Mouse (Mus musculus) heart, postnatal 0 days (tissue): ENCODE data around the gene B3gat1. TPM values are rescaled to one million over a fixed set of nuclear protein-coding genes. Genes with fewer than 3 reads are reported as not detected.

Source experiments
- ATAC-seq: fragments of 200-750 bp; cut with Nextera tagmentation; 2 replicates; pipeline ENCODE4 v1.8.0; 2017; ENCODE audit warnings: low read depth, moderate number of reproducible peaks, moderate library complexity; ENCODE audit not compliant: insufficient read depth
- DNase-seq: peaks from one replicate; pipeline ENCODE4 v3.0.0-alpha.2; 2016; ENCODE audit warnings: low spot score
- H3K27ac ChIP-seq: fragments of 300-500 bp; sonication (generic); 2 replicates; pipeline ENCODE4 v1.5.1; 2014; ENCODE audit warnings: low read depth, mild to moderate bottlenecking
- H3K27me3 ChIP-seq: fragments of 300-500 bp; sonication (generic); 2 replicates; pipeline ENCODE4 v1.6.1; 2014; ENCODE audit warnings: low read length, mixed read lengths; ENCODE audit not compliant: control insufficient read depth, insufficient read depth
- H3K36me3 ChIP-seq: fragments of 300-500 bp; sonication (generic); replicated peaks from 2 replicates; pipeline ENCODE4 v1.6.1; 2014; ENCODE audit warnings: low read length, mixed read lengths; ENCODE audit not compliant: control insufficient read depth, insufficient read depth
- H3K4me1 ChIP-seq: fragments of 300-500 bp; sonication (generic); 2 replicates; pipeline ENCODE4 v1.6.1; 2014; ENCODE audit warnings: antibody characterized with exemption; ENCODE audit not compliant: control insufficient read depth, insufficient read depth
- H3K4me2 ChIP-seq: fragments of 300-500 bp; sonication (generic); 2 replicates; pipeline ENCODE4 v1.6.1; 2014; ENCODE audit warnings: low read depth, mild to moderate bottlenecking, low read length, moderate library complexity
- H3K4me3 ChIP-seq: fragments of 300-500 bp; sonication (generic); 2 replicates; pipeline ENCODE4 v1.5.1; 2014; ENCODE audit warnings: low read depth, low read length
- H3K9ac ChIP-seq: fragments of 300-500 bp; sonication (generic); replicated peaks from 2 replicates; pipeline ENCODE4 v1.6.1; 2014; ENCODE audit warnings: low read depth, low read length, mixed read lengths
- H3K9me3 ChIP-seq: fragments of 300-500 bp; sonication (generic); replicated peaks from 2 replicates; pipeline ENCODE4 v1.6.1; 2016; ENCODE audit warnings: low read length; ENCODE audit not compliant: control insufficient read depth
- CTCF ChIP-seq: IDR thresholded peaks from 2 replicates; pipeline ENCODE4 v1.5.1; 2016; ENCODE audit warnings: antibody characterized with exemption, control low read depth, low read depth
- EP300 ChIP-seq: IDR thresholded peaks from 2 replicates; pipeline ENCODE4 v1.6.1; 2016; ENCODE audit warnings: antibody characterized with exemption, low read depth
- WGBS: fragments of 180-500 bp; shearing (Covaris S2); extraction: QIAGEN DNeasy Blood & Tissue Kit; methylation state at CpG from one replicate; pipeline ENCODE4 v1.1.7; 2014; 5-methylcytosine and 5-hydroxymethylcytosine counted together
- polyA plus RNA-seq: library from polyadenylated mRNA; unstranded; fragments of >200 nt; fragmentation: Nextera tagmentation; extraction: Ambion mirVana; gene quantifications from 2 replicates; pipeline ENCODE4 v1.2.1, GENCODE M21; 2015
- total RNA-seq: library from RNA; depleted of rRNA; stranded (reverse); fragments of >200 nt; gene quantifications from 2 replicates; pipeline ENCODE4 v1.2.3, GENCODE M21; 2014; ENCODE audit warnings: low replicate concordance

The B3gat1 gene
- total and polyA plus RNA-seq, 2 experiments from 2014 or later: not detected

DNA sequence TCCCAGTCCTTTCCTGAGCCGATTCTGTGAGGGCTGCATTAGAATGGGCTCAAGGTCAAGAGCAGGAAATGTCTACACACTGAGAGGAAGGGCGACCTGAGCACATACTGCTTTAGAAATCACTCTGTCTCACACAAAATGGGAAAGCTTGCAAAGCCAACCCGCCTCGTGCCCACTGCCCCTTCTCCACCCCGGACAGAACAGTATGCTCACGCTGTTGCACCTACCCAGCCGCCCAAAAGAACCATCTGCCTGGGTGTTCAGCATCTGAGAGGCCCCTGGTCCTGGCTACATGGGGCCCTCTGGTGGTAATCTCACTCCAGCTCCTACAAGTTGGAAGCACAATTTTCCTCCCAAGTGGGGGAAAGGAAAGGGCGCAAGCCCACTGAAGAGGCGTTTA lies 26.6 kb downstream of the B3gat1 start:
- H3K27me3 ChIP-seq: no peaks in the 10 kb centered on the region
- no peak for DNase-seq
- 28% methylated on average over 9 of the region's 9 CpGs for WGBS
- H3K9me3 ChIP-seq: no peaks in the 10 kb centered on the region
- H3K4me2 ChIP-seq: no peak overlapping the region
- H3K27ac ChIP-seq: no peak overlapping the region
- no peak overlapping the region for H3K4me3 ChIP-seq
- TF ChIP-seq EP300: no peak
- TF ChIP-seq CTCF: peak; percentile 48
- ATAC-seq: no peak
- H3K36me3 ChIP-seq: no peaks in the 10 kb centered on the region
- no peak overlapping the region for H3K9ac ChIP-seq
- H3K4me1 ChIP-seq: no peaks in the 10 kb centered on the region

DNA sequence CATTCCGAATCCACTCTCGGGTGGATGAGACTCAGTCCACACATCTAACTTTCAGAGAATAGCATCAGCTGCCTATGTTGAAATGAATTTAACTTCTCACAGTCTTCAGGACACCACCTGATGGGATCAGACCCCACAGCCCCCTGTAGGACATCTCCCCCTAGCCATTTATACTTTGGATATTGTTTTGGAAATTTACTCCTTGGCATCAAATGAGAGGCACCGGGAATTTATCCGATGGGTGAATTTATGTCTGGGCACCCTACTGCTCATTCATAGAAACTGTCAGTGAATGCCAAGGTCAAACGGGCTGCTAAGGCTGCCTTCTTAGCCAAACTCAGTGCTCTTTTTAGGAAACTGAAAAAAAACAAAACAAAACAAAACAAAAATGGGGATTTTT lies 27.0 kb downstream of the B3gat1 start:
- WGBS: 79% methylated on average over 5 of the region's 5 CpGs
- DNase-seq (no peak), ATAC-seq (no peak)
- Histone ChIP-seq H3K27ac (no peak overlapping the region), H3K4me1 (no peaks in the 10 kb centered on the region), H3K27me3 (no peaks in the 10 kb centered on the region), H3K4me3 (no peak overlapping the region), H3K36me3 (no peaks in the 10 kb centered on the region), H3K4me2 (no peak overlapping the region), H3K9me3 (no peaks in the 10 kb centered on the region), H3K9ac (no peak overlapping the region)
- TF ChIP-seq CTCF: no peak
- TF ChIP-seq EP300: no peak

DNA sequence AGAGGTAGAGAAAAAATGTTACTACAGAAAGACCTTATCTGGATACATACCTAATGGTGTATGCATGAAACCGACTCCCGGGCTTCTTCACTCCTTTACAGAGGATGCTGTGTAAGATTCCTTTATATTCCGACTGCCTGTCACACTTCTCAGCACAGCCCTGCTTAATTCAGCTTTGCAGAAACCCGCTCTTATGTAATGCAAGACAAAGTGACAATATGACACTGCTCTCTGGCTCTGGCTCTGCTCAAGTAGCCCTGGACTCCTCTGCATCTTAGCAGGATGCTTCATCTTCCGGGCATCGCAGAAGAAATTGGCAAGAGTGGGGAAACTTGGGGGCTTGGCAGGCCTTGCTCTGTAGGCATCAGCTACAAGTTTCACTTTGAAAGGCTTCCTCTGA lies 28.9 kb downstream of the B3gat1 start:
- Histone ChIP-seq H3K4me2 (no peak overlapping the region), H3K4me1 (no peaks in the 10 kb centered on the region), H3K4me3 (no peak overlapping the region), H3K9me3 (no peaks in the 10 kb centered on the region), H3K36me3 (no peaks in the 10 kb centered on the region), H3K9ac (no peak overlapping the region), H3K27me3 (no peaks in the 10 kb centered on the region), H3K27ac (no peak overlapping the region)
- 81% methylated on average over 6 of the region's 6 CpGs for WGBS
- DNase-seq: no peak
- ATAC-seq: no peak
- TF ChIP-seq CTCF: no peak
- no peak for TF ChIP-seq EP300

DNA sequence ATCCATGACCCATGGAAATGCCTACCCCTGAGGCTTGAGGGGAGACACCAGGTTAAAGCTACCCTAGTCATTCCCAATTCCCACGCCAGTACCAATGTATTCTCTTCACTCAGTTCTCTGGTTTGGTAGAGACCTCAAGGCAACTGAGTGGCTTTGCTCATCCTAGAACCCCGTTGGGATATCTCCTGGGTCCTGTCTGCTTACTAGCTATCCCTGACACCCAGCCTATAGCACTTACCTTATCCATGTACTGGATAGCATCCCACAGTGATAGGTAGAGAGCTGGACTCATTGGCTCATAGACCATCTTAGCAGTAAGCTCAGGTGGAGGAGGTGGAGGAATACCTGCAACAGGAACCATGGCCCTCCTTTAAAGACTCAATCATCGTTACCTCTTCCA lies 34.7 kb downstream of the B3gat1 start:
- Histone ChIP-seq H3K4me1 (no peaks in the 10 kb centered on the region), H3K4me2 (no peak overlapping the region), H3K9ac (no peak overlapping the region), H3K9me3 (no peaks in the 10 kb centered on the region), H3K36me3 (no peaks in the 10 kb centered on the region), H3K27me3 (no peaks in the 10 kb centered on the region), H3K27ac (no peak overlapping the region), H3K4me3 (no peak overlapping the region)
- DNase-seq (no peak), ATAC-seq (no peak)
- TF ChIP-seq CTCF: no peak
- TF ChIP-seq EP300: no peak
- 70% methylated on average over 3 of the region's 3 CpGs for WGBS

DNA sequence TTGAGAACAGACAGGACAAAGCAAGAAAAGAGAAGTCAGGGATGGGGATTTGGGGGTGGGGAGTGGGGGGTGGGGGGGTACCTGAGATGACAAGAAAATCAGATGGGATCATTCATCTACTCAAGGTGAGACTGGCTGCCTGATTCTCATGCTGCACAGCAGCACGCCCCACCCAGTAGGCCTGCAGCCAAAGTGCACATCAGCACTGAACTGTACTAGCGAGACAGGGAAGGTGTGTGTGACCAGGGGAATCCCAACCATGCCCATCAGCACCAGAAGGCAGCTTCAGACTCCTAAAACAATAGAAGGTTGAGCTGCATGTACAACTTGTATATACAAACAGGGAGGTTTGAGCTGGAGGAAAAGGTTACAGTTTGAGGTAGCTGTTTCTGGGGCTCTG lies 42.2 kb downstream of the B3gat1 start:
- Histone ChIP-seq H3K9me3 (no peaks in the 10 kb centered on the region), H3K4me3 (no peak overlapping the region), H3K4me1 (no peaks in the 10 kb centered on the region), H3K9ac (no peak overlapping the region), H3K27ac (no peak overlapping the region), H3K36me3 (no peaks in the 10 kb centered on the region), H3K27me3 (no peaks in the 10 kb centered on the region), H3K4me2 (no peak overlapping the region)
- TF ChIP-seq CTCF (no peak), EP300 (no peak)
- DNase-seq: no peak
- WGBS: 65% methylated on average over 2 of the region's 2 CpGs
- ATAC-seq: no peak

DNA sequence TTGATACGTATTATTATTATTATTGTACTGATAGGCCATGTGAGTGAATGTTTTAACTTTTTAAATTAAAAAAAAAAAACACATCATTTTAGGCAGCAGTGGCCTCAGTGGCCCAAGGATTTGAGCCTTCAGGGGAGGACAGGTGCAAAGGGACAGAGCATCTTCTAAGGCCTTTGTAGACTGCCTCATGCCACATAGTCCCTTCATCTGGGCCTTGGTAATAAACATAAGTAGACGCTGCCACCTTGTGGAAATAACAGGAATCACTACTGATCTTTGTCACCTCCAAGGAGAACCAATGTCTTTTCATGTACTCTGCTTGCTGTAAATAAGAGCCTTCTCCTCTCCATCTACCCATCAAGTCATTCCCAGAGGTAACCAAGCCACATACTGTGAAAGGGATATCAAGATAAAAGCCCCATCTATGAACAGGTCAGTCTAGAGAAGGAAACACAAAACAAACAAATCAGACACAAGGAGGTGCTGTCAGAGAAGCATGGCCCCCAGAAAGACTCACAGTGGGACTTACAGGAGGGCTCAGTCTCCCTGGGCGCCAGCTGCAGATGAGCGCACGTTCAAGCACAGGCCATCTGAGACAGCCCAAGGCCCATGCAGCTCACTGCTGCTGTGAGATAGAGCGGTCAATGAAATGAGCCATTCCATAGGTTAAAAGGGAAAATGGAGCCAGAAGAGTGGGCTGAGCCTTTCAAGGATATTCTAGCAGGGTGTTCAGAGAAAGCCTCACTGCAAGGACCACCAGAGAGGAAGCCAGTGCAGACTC lies 42.8 kb downstream of the B3gat1 start:
- 64% methylated on average over 6 of the region's 6 CpGs for WGBS
- DNase-seq (peak; percentile 39), ATAC-seq (no peak)
- no peak overlapping the region for H3K4me3 ChIP-seq
- no peaks in the 10 kb centered on the region for H3K36me3 ChIP-seq
- H3K27me3 ChIP-seq: no peaks in the 10 kb centered on the region
- no peaks in the 10 kb centered on the region for H3K9me3 ChIP-seq
- TF ChIP-seq CTCF (peak; percentile 76), EP300 (no peak)
- no peaks in the 10 kb centered on the region for H3K4me1 ChIP-seq
- no peak overlapping the region for H3K9ac ChIP-seq
- H3K27ac ChIP-seq: no peak overlapping the region
- no peak overlapping the region for H3K4me2 ChIP-seq
